Mouse (Mus musculus) liver, adult 2 months (tissue): Measurements from ENCODE around the gene Ifitm6.

Experiments
- CTCF ChIP-seq: fragments of 200-500 bp; IDR thresholded peaks from 2 replicates; pipeline ENCODE4 v1.5.1; 2011; ENCODE audit warnings: low read depth, low read length, control low read depth
- POLR2A ChIP-seq: fragments of 200-500 bp; IDR thresholded peaks from 2 replicates; pipeline ENCODE4 v1.6.1; 2011; ENCODE audit warnings: low read length, control low read depth; ENCODE audit not compliant: insufficient read depth; ENCODE audit errors: extremely low read depth

DNA sequence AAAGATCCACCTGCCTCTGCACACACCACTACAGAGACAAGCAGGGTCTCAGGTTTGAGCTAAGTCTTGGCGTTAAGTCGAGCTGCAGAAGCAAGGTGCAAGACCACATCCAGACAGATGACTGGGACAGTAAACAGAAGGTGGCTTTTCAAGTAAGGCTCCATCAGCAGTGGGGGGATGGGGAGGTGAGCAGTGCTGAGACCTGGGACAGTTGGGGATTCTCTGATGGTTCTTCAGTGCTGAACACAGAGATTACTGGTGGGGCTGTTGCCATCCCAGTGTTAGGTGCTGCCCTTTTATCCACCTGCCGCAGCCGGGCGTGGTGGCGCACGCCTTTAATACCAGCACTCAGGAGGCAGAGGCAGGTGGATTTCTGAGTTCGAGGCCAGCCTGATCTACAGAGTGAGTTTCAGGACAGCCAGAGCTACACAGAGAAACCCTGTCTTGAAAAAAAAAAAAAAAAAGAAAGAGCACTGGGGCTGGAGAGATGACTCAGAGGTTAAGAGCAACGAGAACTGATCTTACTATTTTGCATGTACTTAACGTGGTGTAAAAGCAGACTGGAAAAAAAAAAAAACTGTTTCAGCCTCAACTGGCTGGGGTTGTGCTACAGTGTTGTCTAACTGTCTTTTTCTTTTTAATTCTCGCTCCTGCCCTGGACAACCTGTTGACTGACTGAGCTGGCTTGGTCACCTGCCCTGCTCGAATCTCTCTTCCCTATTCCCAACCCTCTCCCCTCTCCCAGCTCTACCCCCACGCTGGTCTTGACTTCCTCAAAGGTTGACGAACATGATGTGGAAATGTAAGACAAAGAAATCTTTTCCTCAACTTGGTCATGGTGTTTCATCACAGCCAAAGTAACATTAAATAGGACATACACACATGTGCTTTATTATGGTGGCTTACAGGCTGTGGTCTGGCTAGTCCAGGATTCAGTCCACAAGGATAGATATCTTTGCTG is 4.0 kb upstream of the Ifitm6 start:
- TF ChIP-seq POLR2A (no peak), CTCF (no peak)
